Mouse (Mus musculus) kidney, postnatal 10 days (tissue): ENCODE measurements around the gene Ybx2.
A peak's percentile ranks its signal among the peaks of the same experiment; 100 is the strongest.
"Not testable (repeated sequence)": the region's sequence is repeated elsewhere in the genome, so short reads cannot be mapped to it uniquely, and the experiment has no call there.

ENCODE experiments used
- DNase-seq: peaks from one replicate; pipeline ENCODE4 v3.0.0; 2021; ENCODE audit warnings: mixed read lengths

Ybx2 gene

GRCm38 (mm10) chr11:69936714-69937347 is 1.2 kb downstream of the Ybx2 start:
- peak; percentile 62 for DNase-seq

GRCm38 (mm10) chr11:69937385-69937784 is 1.8 kb downstream of the Ybx2 start:
- peak; percentile 71 for DNase-seq

- DNase-seq, result peak; percentile 27
These were observed 2.2 kb downstream of the Ybx2 start for GRCm38 (mm10) chr11:69937834-69938233.

- peak; percentile 36 for DNase-seq
These were observed 2.9 kb downstream of the Ybx2 start for GRCm38 (mm10) chr11:69938401-69938979.

- no peak for DNase-seq
These were observed 3.6 kb downstream of the Ybx2 start for GRCm38 (mm10) chr11:69939181-69939580.

- no peak for DNase-seq
These were observed 4.1 kb downstream of the Ybx2 start for GRCm38 (mm10) chr11:69939731-69940130.

- DNase-seq, result no peak
These were observed 5.4 kb downstream of the Ybx2 start for GRCm38 (mm10) chr11:69940962-69941361.

- no peak for DNase-seq
These were observed 9.6 kb downstream of the Ybx2 start for GRCm38 (mm10) chr11:69945216-69945615.

GRCm38 (mm10) chr11:69945997-69946891 is 10.6 kb downstream of the Ybx2 start:
- DNase-seq, result no peak

- DNase-seq, result peak; percentile 77
These were observed 11.9 kb downstream of the Ybx2 start for GRCm38 (mm10) chr11:69947337-69948065.

GRCm38 (mm10) chr11:69948066-69948762 is 12.6 kb downstream of the Ybx2 start, which contains the start of gene Slc2a4:
Slc2a4 (minus strand) TSS chr11:69948188.
- DNase-seq, result peak; percentile 97

- DNase-seq, result peak; percentile 95
These were observed 13.2 kb downstream of the Ybx2 start for GRCm38 (mm10) chr11:69948763-69949150.

GRCm38 (mm10) chr11:69950807-69951459 is 15.3 kb downstream of the Ybx2 start:
- DNase-seq, result peak; percentile 45

- DNase-seq, result no peak
These were observed 16.7 kb downstream of the Ybx2 start for GRCm38 (mm10) chr11:69952274-69952673.

GRCm38 (mm10) chr11:69953267-69953915 is 17.8 kb downstream of the Ybx2 start:
- no peak for DNase-seq

GRCm38 (mm10) chr11:69955618-69956017 is 20.0 kb downstream of the Ybx2 start:
- DNase-seq, result not testable (repeated sequence)

GRCm38 (mm10) chr11:69956218-69956617 is 20.6 kb downstream of the Ybx2 start:
- DNase-seq, result no peak

- no peak for DNase-seq
These were observed 25.0 kb downstream of the Ybx2 start for GRCm38 (mm10) chr11:69960616-69961015.

- no peak for DNase-seq
These were observed 26.2 kb downstream of the Ybx2 start for GRCm38 (mm10) chr11:69961841-69962240.

GRCm38 (mm10) chr11:69964650-69965270 is 29.2 kb downstream of the Ybx2 start, which contains the start of gene Cldn7:
Cldn7 (plus strand) TSS chr11:69964779.
- DNase-seq, result no peak
